Mouse (Mus musculus): ENCODE measurements around the gene Atxn1. TPM values are rescaled to one million over a fixed set of nuclear protein-coding genes. Genes with fewer than 3 reads are reported as not detected.

Gene Atxn1
- total and polyA plus RNA-seq, 2 experiments from 2014 or later, result 8.6 to 44.6 TPM

DNA sequence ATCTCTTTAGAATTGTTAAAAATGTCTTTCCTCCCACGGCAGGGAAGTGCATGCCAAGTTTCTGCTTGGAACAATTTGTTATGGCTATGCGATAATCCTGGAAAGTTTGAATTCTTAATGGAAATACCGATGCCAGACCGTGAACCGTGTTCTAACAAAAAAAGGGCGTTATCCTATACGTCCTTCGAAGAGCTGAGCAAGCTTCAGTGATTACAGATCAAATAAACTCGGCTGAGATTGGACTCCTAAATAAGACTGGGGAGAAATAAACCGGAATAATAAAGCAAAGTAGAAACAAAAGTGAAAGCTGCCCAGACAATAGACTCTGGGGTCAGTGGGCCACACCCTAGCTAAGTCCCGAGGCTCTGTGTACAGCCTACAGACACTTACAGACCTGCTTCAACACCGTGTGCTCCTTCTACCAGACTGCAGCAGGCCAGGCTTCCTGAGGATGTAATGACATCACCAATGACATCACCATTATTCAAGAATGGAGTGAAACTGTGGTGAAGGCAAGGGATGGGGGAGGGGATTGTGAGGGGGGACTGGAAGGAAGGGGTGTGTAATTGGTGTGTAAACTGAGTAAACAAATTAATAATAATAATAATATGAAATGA, 6.2 kb upstream of the Atxn1 start:
- Histone ChIP-seq H3K4me3 (ENCODE audit: low read length) (no peak overlapping the region), H3K27me3 (ENCODE audit: insufficient read depth, low read length) (no peaks in the 10 kb centered on the region), H3K27ac (no peak overlapping the region), H3K9me3 (ENCODE audit: low read length) (no peaks in the 10 kb centered on the region), H3K4me1 (ENCODE audit: insufficient read depth, low read length) (0 out of 2 replicates have a peak, but pooled peaks cover 2% of the 10 kb centered on the region), H3K4me2 (ENCODE audit: low read depth, low read length) (no peak overlapping the region), H3K9ac (replicated peaks; ENCODE audit: low read length) (no peak overlapping the region), H3K36me3 (ENCODE audit: insufficient read depth, low read length) (no peaks in the 10 kb centered on the region)
- WGBS, result 57% methylated on average over 12 of the region's 12 CpGs
- DNase-seq (ENCODE audit: low spot score) (no peak), ATAC-seq (0 out of 2 replicates have a peak, but pooled peaks have one; percentile 43)
- TF ChIP-seq CTCF (IDR thresholded peaks at IDR 0.05; ENCODE audit: low read depth), result no peak

DNA sequence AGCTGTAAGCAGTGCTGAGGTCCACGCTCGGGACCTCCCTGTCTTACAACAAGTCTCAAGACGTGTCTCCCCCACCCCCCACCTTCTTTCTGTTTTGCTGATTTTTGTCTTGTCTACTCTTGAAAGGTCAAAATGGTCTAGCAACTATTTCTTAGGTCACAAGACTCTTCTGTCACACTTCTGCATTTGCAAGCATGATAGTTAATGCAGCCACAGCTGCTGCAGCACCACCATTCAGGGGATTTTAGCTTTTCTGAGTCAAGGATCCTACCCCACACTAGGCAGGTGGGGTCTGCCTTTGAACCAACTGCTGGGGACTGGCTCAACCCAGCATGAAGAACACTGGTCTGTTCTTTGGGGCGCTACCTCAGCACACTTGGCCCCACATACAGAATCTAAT, 3.4 kb upstream of the Atxn1 start:
- Histone ChIP-seq H3K4me2 (ENCODE audit: low read depth, low read length) (no peak overlapping the region), H3K4me3 (ENCODE audit: low read length) (no peak overlapping the region), H3K27me3 (ENCODE audit: insufficient read depth, low read length) (no peaks in the 10 kb centered on the region), H3K9ac (replicated peaks; ENCODE audit: low read length) (no peak overlapping the region), H3K27ac (no peak overlapping the region), H3K36me3 (ENCODE audit: insufficient read depth, low read length) (no peaks in the 10 kb centered on the region), H3K4me1 (ENCODE audit: insufficient read depth, low read length) (0 out of 2 replicates have a peak, but pooled peaks cover 9% of the 10 kb centered on the region), H3K9me3 (ENCODE audit: low read length) (no peaks in the 10 kb centered on the region)
- TF ChIP-seq CTCF (IDR thresholded peaks at IDR 0.05; ENCODE audit: low read depth), result no peak
- whole genome bisulfite sequencing, result 63% methylated on average over 4 of the region's 4 CpGs
- ATAC-seq (no peak), DNase-seq (ENCODE audit: low spot score) (no peak)

DNA sequence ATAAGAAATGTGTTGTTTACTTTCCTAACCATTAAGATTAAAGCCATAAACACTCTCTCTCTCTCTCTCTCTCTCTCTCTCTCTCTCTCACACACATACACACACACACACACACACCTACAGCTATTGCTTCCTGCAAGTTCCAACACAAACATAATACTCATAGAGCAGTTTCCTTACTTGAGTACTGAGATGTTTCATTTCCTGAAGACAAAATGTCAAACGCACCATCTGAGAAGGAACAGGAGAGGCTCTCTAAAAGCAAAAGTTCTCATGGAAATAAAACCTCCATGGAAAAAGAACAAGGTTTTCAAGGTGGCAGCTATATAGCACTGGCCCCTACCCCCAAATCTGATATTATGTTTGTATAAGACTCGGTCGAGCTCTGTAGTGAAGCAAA, 2.6 kb upstream of the Atxn1 start:
- Histone ChIP-seq H3K4me1 (ENCODE audit: insufficient read depth, low read length) (0 out of 2 replicates have a peak, but pooled peaks cover 11% of the 10 kb centered on the region), H3K36me3 (ENCODE audit: insufficient read depth, low read length) (no peaks in the 10 kb centered on the region), H3K27me3 (ENCODE audit: insufficient read depth, low read length) (no peaks in the 10 kb centered on the region), H3K4me2 (ENCODE audit: low read depth, low read length) (no peak overlapping the region), H3K27ac (no peak overlapping the region), H3K4me3 (ENCODE audit: low read length) (no peak overlapping the region), H3K9me3 (ENCODE audit: low read length) (no peaks in the 10 kb centered on the region), H3K9ac (replicated peaks; ENCODE audit: low read length) (no peak overlapping the region)
- TF ChIP-seq CTCF (IDR thresholded peaks at IDR 0.05; ENCODE audit: low read depth), result no peak
- DNase-seq (ENCODE audit: low spot score), result no peak
- WGBS, result 76% methylated on average over 3 of the region's 3 CpGs
- ATAC-seq, result no peak

DNA sequence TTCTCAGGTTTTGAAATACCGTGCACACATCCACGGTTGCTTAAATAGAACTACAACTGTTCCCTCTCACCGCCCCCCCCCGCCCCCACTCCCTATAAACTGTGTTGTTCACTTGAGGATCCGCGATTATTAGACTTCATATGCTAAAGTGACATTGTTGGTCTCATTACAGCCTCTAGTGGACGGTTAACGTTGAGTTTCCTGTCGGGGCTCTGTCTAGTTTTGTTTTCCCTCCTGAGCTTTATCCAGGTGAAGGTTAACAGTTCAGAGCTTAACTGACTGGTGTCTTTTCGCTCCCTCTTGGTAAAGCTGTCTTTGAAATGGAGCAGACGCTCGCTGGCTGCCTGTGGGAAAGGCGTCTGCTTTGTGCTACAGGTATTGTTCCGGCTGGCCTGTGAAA, 1.8 kb upstream of the Atxn1 start:
- Histone ChIP-seq H3K4me1 (ENCODE audit: insufficient read depth, low read length) (0 out of 2 replicates have a peak, but pooled peaks cover 15% of the 10 kb centered on the region), H3K27ac (no peak overlapping the region), H3K9me3 (ENCODE audit: low read length) (no peaks in the 10 kb centered on the region), H3K4me2 (ENCODE audit: low read depth, low read length) (peak overlapping the region; percentile 92), H3K4me3 (ENCODE audit: low read length) (peak overlapping the region; percentile 95), H3K9ac (replicated peaks; ENCODE audit: low read length) (no peak overlapping the region), H3K27me3 (ENCODE audit: insufficient read depth, low read length) (no peaks in the 10 kb centered on the region), H3K36me3 (ENCODE audit: insufficient read depth, low read length) (no peaks in the 10 kb centered on the region)
- DNase-seq (ENCODE audit: low spot score), result peak; percentile 74
- WGBS, result 3% methylated on average over 14 of the region's 14 CpGs
- no peak for ATAC-seq
- TF ChIP-seq CTCF (IDR thresholded peaks at IDR 0.05; ENCODE audit: low read depth), result peak; percentile 74

DNA sequence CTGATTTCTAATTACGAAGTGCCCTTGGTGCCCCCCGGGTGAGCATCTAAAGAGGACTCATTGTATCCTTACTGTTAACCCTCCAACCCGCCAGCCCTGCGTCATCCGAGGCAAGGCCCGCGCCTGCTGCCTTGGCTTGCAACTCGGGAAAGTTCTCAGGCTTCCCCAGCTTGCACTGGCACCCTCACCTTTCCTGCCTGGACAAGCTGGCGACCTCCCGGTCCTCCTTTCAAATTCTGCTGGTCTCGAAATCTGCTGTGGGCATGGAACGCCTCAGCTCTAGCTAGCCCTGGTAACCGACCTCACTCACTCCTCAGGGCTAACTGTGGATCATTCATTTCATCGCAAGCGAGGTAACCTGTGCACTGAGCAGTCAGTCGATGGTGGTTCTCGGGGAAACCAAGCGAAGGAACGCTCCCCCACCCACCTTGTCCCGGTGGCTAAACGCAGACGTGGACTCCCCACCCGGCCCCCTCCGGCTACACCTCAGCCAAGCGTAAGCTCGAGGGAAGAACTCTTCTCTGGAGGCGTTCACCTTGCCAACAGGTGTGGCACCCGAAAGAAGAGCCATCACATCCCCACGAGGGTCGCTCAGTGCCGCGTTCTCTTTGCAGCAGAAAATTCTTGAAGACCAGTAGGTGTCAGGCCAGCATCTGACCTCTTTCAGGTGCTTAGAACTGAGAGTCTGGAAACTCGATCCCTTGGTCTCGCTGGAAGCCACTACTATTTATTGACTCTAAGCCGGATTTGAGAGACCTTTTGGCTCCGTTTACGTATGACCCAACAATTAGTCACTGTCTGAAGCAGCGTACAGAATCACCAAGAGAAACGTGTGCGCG, 1.0 kb upstream of the Atxn1 start:
- peak; percentile 38 for TF ChIP-seq CTCF (IDR thresholded peaks at IDR 0.05; ENCODE audit: low read depth)
- Histone ChIP-seq H3K9ac (replicated peaks; ENCODE audit: low read length) (peak overlapping the region; percentile 94), H3K4me2 (ENCODE audit: low read depth, low read length) (peak overlapping the region; percentile 92), H3K4me1 (ENCODE audit: insufficient read depth, low read length) (0 out of 2 replicates have a peak, but pooled peaks cover 20% of the 10 kb centered on the region), H3K4me3 (ENCODE audit: low read length) (peak overlapping the region; percentile 95), H3K27me3 (ENCODE audit: insufficient read depth, low read length) (no peaks in the 10 kb centered on the region), H3K9me3 (ENCODE audit: low read length) (no peaks in the 10 kb centered on the region), H3K27ac (peak overlapping the region; percentile 96), H3K36me3 (ENCODE audit: insufficient read depth, low read length) (no peaks in the 10 kb centered on the region)
- under 1% methylated on average over 41 of the region's 41 CpGs for WGBS
- peak; percentile 70 for DNase-seq (ENCODE audit: low spot score)
- ATAC-seq, result peak; percentile 7; the same call in 1 of the 2 replicates

DNA sequence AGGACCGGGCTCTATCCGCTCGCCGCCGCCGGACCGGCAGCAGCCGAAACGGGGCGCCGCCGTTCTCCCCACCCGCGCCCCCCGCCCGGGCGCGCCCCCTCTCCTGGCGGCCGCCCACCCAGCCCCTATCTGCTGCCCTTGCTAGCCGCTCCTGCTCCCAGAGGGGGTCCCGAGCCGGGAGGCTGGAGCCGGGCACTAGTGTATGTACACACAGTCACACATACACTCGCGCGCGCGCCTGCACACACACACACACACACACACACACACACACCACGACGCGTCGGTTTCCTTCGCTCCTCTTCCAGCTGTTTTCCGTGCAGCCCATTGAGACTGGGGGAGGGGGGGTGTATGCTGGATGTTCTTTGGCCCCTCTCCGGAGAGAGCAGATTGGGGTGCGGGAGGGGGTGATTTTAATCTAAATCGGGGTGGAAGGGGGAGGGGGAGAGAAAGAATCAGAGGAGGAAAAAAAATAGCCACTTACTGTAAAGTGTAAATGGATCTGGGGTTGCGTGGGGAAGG, 416 bp downstream of the Atxn1 start:
- no peaks in the 10 kb centered on the region for H3K27me3 ChIP-seq (ENCODE audit: insufficient read depth, low read length)
- ATAC-seq, result peak; percentile 57
- 0% methylated on average over 16 of the region's 39 CpGs for WGBS
- H3K4me3 ChIP-seq (ENCODE audit: low read length), result peak overlapping the region; percentile 95
- no peak for TF ChIP-seq CTCF (IDR thresholded peaks at IDR 0.05; ENCODE audit: low read depth)
- H3K9me3 ChIP-seq (ENCODE audit: low read length), result no peaks in the 10 kb centered on the region
- H3K4me2 ChIP-seq (ENCODE audit: low read depth, low read length), result peak overlapping the region; percentile 92
- H3K27ac ChIP-seq, result peak overlapping the region; percentile 96
- no peak for DNase-seq (ENCODE audit: low spot score)
- H3K4me1 ChIP-seq (ENCODE audit: insufficient read depth, low read length), result 0 out of 2 replicates have a peak, but pooled peaks cover 21% of the 10 kb centered on the region
- H3K36me3 ChIP-seq (ENCODE audit: insufficient read depth, low read length), result no peaks in the 10 kb centered on the region
- H3K9ac ChIP-seq (replicated peaks; ENCODE audit: low read length), result peak overlapping the region; percentile 94

Data from hindbrain, postnatal 0 days (tissue).